Mouse (Mus musculus): ENCODE data around the gene Dscam.

- no peak for TF ChIP-seq CTCF (IDR thresholded peaks at IDR 0.05; ENCODE audit: extremely low read depth, insufficient read depth, insufficient read length, insufficient replicate concordance)
- no peak for TF ChIP-seq POLR2A (IDR thresholded peaks at IDR 0.05; ENCODE audit: low read depth, low read length)
Measured at GRCm38 (mm10) chr16:96923941-96924340, 246.6 kb downstream of the Dscam start.
